Mouse (Mus musculus) ovary, postnatal 36 days (tissue): Measurements from ENCODE around the gene Abcc4.
A peak's percentile ranks its signal among the peaks of the same experiment; 100 is the strongest.

Source experiments
- DNase-seq: peaks from one replicate; pipeline ENCODE4 v3.0.0; 2022; ENCODE audit warnings: low spot score, mixed read lengths

The Abcc4 gene

DNA sequence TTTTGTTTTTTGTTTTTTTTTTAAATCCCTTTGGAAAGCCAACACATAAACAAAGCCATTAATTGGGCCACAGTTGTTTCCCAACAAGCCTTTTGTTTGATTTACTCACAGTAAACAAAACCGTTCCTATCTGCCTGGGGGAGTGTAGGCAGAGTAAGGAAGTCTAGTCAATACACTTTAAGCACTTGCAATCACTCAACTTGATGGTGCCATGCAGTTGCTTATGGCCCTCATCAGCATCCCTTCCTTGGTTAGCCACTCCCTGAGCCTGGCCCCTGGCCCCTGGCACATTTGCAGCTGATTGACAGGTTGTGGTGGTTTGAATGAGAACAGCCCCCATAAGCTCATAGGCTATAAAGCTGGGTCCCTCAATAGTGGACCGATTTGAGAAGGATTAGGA is 209.3 kb downstream of the Abcc4 start:
- DNase-seq, result no peak

DNA sequence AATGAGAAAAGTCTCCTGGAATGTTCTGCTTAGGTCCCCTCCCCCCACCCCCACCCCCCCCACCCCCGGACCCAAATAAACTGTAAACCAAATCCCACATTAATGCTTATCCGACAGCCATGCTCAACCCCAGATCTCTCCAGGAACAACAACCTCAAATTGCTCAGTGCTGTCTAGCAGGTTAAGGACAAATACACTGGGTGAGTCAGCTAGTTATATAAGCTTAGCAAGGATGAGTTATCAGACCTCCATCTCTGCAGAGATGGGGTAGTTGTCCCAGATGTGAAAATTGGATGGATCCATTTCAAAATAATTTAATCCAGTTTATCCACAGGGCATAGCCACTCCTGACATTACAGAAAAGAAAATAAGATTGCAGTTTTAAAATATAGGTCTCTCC is 210.6 kb downstream of the Abcc4 start:
- no peak for DNase-seq

DNA sequence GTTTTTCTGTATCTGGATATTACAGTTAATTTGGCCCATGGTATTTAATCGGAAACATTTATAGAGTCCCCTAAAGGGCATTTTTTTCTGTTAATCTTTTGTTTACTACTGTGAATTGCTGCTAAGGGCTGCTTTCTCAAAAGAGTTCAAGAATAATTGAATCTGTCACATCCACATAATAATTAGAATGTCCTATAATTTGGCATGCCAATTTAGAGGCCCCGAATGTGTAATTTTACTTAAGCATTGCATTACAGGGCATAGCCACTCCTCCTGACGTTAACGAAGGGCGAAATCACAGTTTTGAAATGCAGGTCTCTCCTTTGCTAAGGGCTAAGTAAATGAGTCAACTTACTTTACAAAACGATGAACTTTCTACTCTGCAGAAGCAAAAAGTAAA is 214.3 kb downstream of the Abcc4 start:
- no peak for DNase-seq

DNA sequence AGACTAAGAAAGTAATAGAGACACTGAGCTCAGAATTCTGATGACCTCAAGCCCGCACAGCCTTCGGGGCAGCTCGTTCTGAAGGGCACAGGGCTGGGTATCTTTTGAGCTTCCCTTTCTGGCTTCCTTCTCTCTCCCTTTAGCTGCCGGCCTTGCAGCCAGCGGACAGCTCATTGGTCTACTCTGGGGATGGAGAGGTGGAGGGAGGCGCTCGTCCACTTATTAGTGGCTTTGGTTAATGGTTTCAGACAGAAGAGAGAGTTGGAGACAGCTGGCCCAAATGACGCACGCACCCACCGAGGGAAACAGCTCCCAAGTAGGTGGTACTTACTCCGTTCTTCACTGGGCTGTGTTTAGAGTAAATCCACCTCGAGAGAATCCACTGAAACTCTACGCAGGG is 214.7 kb downstream of the Abcc4 start:
- no peak for DNase-seq

DNA sequence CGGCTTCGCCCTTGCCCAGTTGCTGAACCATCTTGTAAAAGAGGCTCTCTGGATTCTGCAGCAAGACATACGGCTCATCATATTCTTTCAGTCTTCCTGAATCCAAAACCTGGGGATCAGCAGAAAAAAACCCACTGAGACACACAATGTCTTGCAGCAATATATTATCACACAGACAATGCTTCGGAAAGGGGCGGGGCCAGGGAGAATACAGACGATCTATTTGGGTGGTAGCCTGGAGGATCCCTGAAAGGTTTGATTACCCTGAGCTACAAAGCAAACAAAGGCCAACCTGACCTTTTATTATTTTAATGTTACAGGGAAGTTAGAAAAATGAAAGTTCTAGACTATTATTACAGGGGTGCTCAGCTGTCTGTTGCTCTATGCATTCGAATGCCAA is 215.5 kb downstream of the Abcc4 start:
- no peak for DNase-seq

DNA sequence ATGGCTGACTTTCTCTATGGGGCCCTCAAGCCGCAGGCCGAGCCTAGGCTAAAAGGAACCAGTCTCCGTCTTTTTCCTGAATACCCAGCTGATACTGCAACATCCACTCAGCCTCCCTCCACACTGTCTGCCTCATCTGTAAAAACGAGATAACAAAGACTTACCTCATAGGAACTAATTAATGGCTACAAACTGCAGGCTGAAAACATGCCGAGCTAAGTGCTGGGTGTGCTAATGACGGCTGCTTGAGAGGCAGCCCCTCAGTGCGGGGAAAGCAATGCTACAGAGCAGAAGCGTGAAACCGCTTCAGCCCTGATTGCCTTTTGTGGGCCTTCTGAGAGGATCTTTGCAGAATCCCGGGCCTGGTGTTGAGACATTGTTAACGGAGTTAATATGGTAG is 219.7 kb downstream of the Abcc4 start:
- no peak for DNase-seq

DNA sequence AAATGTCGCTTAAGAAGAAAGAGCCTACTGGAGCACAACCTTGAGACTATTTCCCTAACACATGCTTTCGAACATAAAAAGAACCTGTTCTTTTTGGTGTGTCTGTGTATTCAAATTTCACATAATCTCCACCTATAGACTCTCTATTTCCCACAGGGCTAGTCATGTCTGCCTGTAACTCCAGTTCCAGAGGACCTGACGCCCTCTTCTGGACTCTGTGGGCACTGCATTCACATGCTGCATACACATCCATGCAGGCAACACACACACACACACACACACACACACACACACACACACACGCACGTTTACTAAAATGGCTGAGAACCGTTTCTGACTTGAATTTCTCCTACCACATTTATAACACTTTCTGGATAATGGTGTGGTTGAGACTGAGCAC is 220.4 kb downstream of the Abcc4 start:
- DNase-seq, result no peak

DNA sequence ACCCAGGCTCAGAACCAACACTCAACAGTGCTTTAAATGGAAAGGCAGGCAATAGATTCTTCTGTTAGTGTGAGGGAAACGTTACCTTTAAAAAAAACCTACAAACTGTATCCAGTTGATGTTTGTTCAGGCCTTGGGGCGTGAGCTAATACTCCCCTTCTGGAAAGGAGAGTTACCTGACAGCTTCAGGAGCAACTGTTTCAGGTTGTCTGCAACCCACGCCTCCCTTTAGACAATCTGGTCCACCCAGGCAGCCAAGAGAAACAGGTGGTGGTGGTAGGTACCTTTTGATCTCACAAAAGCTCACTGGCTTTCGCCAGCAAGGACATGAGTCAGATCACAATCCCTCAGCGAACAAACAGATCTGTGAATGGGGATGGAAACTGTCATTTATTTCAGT is 223.7 kb downstream of the Abcc4 start:
- no peak for DNase-seq

DNA sequence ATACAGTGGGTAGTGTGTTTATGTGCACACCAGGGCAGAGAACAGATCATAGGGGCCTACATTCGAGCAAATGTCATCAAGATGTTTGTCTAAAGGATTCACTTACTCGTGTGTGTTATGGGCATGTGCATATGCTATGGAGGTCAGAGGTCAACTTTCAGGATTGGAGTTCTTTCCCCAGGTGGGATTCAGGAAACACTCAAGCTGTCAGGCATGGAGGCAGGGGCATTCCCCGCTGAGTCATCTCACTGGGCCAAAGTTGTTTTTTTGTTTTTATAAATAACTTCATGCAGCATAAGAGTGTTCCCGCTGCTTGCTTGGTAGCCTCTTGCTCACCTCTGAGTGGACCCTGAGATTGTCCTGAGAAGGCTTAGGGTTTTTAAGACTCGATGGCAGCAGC is 224.2 kb downstream of the Abcc4 start:
- no peak for DNase-seq

DNA sequence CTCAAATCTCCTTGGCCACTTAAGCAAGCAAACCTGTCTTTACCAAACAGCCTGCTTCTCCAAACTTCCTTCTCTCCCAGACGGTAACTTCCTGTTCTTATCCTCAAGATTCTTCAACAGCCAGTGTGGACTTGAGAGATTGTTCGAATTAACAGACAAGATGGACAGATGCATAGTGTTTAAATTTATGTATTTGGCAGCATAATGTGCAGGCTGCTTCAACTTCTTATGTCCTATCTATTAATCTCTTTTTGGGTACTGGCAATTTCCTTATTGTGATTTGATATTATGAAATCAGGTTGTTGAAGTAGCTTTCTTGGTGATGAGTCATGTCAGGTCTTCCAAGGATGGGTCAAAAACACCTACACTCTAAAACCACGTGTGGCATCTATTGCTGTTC is 229.7 kb downstream of the Abcc4 start:
- DNase-seq, result no peak

DNA sequence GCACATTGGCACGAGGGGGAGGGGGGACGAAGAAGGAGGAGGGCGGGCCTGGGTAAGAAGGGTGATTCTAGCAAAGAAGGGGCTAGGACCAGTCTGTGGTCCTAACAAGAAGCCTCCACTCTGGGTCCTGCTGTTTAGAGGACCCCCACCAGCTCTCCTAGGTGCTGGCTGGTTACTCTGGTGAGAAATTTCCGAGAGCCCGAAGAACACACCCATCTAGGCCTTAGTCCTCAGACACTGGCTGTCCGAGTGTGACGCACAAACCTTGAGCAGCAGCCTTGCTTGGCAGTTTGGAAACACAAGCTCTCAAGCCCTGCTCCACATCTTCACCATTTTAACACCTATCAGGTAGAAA is 230.9 kb downstream of the Abcc4 start:
- DNase-seq, result no peak

DNA sequence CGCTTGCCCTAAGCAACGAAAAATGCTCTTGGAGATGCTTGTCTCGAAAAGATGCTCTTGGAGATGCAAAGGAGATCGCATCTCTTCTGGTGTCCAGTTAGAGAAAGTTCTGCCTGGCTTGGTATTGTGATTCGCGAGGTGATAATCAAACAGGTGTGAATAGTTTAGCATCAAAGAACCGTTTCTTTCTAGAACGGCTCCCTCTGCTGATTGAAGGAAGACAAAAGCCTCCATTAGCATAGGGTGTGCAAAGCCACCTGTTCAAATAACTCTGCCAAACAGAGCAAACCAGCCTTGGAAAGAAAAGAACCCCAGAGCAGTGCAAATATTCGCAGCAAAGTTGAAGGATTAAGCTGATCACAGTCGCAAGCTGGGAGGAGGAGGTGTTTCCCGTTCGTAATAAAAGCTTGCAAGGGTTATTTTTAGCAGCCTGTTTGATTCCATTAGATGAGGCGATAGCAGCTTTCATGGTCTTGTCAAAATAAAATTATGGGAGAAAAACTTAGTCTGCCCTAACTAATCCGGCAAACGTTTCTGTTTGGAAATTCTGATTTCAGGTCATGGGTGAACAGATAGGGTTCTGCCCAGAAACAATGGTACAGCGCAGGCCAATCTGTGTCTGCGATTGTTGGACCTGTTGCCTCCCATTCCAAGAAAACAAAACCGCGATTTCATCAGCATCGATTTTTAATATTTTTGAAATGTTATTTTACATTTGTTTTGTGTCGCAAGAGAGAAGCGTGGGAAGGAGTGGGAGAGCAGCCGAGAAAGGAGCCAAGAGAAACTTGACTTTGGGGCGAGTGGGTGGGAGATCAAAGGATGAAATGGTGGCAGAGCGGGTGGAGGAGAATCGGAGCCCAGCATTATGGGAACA is 231.6 kb downstream of the Abcc4 start:
- no peak for DNase-seq

DNA sequence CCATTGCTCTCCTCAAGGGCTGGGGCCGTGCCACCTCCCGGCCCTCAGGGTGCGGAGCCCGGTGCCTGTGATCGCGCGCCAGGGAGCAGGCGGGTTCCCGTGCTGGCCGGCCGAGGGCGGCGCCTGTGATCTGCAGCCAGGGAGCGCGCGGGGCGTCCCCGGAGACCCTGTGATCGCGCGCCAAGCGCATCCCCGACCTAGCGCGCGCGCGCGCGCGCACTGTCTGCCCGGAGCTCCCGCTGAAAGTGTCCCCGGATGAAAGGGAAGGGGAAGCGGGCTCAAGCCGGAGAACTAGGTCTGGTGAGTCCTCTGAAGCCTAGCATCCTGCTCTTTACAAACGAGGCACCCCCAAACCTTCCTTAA is 232.2 kb downstream of the Abcc4 start:
- peak; percentile 15 for DNase-seq

DNA sequence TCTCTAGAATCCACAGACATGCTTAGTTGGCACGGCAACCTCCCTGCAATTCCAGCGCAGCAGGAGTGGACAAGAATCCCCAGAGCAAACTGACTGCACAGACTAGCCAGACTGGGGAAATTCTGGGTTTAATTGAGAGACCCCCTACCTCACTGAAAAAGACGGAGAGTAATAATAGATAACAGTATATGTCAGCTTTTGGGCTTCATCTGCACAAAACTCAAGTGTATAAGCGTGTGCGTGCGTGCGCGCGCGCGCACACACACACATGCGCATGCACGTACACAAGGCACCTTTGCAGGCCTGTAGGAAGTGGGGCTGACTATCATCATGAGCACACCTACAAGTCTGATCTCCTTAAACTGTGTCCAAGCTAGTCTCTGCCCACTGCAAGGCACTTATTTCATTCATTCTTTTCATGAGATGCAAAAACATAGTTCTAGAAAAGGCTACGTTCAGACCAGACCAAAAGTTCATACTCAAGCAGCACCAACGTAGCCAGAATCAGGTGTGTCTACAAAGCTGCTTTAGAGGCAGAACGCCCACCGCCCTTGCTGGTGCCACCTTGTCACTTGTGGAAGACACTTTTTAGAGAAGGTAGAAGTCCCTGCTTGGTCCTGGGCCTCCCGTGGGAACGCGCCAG is 232.7 kb downstream of the Abcc4 start:
- DNase-seq, result no peak

DNA sequence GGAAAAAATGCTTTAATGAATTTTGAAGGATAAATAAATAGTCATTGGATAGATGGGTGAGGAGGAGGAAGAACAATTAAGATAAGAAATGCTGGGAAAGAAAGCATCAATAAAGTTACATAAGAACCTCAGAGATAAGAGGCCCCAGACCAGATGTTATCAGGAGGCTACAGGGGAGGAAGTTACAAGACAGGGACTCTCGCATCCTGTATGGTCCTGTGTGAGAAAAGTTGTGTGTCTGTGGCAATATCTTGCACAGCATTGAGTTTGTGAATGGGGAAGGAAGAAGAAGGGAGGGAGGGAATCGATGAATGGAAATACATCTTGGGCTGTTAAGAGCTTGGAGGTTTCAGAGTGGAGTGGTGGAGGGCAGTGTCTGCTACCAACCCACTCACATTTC is 240.7 kb downstream of the Abcc4 start:
- DNase-seq, result no peak

DNA sequence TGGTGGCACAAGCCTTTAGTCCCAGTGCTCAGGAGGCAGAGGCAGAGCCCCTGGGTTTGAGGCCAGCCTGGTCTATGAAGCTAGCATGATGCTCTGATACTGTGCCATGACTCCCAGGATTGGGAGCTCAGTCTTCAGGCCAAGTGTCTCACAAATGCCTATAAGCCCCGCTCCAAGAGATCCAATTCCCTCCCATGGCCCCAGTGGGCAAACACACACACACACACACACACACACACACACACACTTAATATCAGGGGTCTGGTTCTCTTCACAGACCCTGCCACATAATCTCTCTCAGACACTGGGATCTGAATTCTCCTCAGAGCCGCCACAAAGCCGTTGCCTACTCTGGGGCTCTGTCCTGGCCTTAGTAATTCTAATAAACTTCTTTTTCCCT is 241.6 kb downstream of the Abcc4 start:
- no peak for DNase-seq

DNA sequence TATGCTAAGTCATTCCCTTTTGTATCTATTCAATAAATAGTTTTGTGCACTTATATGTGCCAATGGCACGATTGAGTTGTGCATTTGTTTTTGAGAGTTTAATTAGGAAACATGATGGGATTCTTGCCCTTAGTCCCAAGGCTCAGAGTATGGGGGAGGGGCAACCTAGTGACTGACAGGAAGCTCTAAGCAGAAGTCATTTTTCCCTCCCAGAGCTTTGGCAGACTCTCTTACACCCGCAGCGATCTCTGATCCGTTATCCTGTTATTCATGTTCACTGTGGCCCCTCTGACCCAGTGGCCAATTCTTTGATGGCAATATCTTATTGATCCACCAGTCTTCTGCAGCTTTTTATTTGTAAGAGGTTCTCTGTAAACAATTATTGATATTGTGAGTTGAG is 253.4 kb downstream of the Abcc4 start:
- no peak for DNase-seq

DNA sequence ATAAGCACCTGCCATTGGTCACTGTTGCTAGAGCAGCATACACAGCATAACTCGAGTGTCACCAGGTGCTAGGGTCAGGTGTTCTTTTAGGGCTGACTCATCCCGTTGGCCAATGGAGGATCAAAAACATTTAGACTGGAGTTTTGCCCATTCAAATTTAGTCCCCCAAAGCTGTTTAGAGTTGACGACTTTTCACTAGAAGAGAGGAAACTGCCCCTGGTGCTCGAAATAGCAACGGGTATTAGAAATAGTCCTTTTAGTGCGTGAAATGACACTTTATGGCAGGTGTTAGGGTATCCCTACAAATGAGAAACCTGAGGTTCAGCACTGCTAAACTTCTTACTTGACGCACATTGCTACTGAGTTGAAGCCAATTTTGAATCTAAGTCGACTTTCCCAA is 265.9 kb downstream of the Abcc4 start:
- no peak for DNase-seq

DNA sequence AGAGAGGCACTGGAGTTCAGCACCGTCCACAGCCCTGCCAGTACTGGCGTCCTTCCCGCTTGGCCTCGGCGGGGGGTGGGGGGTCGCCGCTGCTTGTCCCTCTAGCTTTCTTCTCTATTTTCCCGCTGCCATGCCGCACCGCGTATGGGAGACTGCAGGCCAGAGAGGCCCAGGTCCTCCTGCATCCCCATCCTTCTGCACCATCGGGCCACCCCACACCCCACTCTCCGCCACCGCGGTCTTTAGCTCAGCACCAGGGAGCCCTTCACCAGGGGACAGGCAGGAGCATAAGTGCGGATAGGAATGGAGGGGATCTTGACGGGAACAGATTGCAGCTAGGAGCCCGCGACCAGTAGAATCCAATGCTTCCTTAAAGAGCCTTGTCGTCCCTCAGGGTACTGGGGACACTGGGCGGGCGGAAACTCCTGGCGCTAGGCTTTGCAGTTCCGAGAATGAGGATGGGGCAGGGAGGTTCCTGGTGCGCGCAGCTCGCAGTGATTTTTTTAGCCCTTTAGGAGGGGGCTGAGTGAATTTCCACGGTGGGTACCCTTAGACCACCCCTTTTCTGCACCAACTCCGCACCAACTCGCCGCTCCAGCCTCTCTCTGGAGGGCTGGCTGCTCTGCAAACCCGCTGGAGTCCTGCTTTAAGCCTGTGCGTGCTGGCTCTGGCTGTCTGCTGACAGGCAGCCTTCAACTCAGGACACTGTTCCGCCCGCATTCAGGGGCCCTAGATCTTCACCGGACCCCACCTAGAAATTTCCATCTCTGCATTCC is 268.7 kb downstream of the Abcc4 start:
- DNase-seq, result peak; percentile 8

DNA sequence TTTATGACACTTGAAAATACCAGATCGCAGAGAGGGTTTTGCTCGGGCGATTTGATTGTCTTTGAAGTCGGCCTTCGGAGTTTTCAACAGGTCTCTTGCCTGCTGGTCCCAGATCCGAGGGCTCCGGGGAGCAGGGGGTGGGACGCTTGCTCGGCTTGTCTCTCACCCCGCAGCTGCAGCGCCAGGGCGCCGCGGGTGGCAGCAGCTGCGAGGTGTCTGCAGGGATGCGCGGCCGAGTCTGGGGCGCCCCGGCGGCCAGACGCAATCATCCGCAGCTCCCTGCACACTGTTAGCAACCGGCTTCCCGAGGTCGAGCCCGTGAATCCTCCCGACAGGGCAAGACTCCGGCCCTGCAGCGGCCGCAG is 269.2 kb downstream of the Abcc4 start:
- peak; percentile 31 for DNase-seq

DNA sequence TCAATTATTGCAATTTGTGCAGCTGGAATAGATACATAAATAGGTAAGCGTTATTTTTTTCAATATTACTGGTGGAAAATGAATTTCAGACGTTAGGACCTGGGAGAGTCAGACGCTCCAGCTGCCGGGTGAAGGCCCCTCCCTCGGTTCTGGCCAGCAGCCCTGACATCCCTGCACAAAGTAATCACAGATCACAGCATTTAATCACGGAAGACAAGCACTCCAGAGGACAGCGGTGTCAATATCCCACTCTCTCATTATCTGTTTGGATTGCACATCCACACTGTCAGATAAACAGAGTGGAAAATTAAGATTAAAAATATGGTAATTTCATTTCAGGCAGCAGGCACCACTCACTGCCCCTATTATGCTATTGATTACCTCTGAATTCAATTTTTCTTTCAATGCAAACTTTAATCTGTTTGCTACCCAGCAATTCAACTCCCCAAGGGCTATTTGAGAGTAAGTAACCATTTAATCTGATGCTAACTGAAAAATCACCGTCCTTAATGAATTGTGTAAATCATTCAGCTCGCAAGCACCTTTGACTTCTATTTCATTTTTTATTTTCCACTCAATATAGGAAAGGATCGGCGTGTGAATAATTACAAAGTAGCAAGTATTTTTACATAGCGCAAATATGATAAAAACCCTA is 270.2 kb downstream of the Abcc4 start:
- DNase-seq, result no peak

DNA sequence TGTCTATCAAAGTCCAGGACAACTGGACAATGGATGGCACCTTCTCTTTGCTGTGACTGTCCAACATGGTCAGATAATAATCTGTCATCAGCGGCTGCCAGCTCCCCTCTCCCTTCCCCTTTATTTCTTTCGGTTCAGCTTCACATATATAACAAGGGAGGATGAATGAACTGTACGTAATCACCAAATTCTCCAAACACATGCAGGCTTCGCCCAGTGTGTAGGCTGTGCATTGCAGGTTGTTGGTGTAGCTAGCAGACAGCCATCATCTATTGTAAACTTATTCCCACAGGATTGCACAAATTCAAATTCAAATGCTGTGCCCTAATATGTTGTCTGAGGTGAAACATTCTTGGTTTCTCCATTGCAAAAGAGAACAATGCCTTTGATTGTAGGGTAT is 271.2 kb downstream of the Abcc4 start:
- DNase-seq, result no peak

DNA sequence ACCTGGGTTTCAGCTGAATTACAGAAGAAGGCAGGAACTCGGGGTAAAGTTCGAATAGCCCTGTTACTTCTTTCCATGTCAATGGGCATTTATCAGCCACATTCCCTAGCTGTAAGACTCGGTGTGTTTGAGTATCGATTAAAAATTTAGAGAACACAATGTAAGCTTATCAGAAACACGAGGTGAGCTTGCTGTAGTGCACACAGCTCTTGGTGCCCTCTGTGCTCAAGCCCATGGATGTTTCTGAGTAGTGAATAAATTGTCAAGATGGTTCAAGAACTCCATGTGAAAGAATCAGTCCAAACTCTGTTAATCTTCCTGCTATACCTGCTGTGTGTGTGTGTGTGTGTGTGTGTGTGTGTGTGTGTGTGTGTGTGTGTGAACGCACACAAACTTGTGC is 272.2 kb downstream of the Abcc4 start:
- DNase-seq, result no peak
